Mouse (Mus musculus) liver, embryonic 12.5 days (tissue): ENCODE results near the gene Hebp1. TPM values are rescaled to one million over a fixed set of nuclear protein-coding genes. Genes with fewer than 3 reads are reported as not detected.

Experiments used
- ATAC-seq: fragments of 200-750 bp; cut with Nextera tagmentation; 2 replicates; pipeline ENCODE4 v1.8.0; 2017; ENCODE audit warnings: moderate number of reproducible peaks, mild to moderate bottlenecking, moderate library complexity
- H3K27ac ChIP-seq: fragments of 300-500 bp; sonication (generic); 2 replicates; pipeline ENCODE4 v1.5.1; 2016; ENCODE audit warnings: mild to moderate bottlenecking
- H3K27me3 ChIP-seq: fragments of 300-500 bp; sonication (generic); replicated peaks from 2 replicates; pipeline ENCODE4 v1.6.1; 2016; ENCODE audit warnings: mild to moderate bottlenecking, moderate library complexity
- H3K36me3 ChIP-seq: fragments of 300-500 bp; sonication (generic); 2 replicates; pipeline ENCODE4 v1.6.1; 2016; ENCODE audit warnings: mild to moderate bottlenecking, moderate library complexity
- H3K4me1 ChIP-seq: fragments of 300-500 bp; sonication (generic); 2 replicates; pipeline ENCODE4 v1.6.1; 2016
- H3K4me2 ChIP-seq: fragments of 300-500 bp; sonication (generic); 2 replicates; pipeline ENCODE4 v1.6.1; 2016; ENCODE audit warnings: mild to moderate bottlenecking, moderate library complexity
- H3K4me3 ChIP-seq: fragments of 300-500 bp; sonication (generic); 2 replicates; pipeline ENCODE4 v1.5.1; 2016; ENCODE audit warnings: mild to moderate bottlenecking, moderate library complexity
- H3K9ac ChIP-seq: fragments of 300-500 bp; sonication (generic); 2 replicates; pipeline ENCODE4 v1.6.1; 2016; ENCODE audit warnings: mild to moderate bottlenecking, moderate library complexity
- H3K9me3 ChIP-seq: fragments of 300-500 bp; sonication (generic); replicated peaks from 2 replicates; pipeline ENCODE4 v1.6.1; 2016; ENCODE audit warnings: mild to moderate bottlenecking, moderate library complexity
- WGBS: fragments of 180-500 bp; shearing (Covaris S2); methylation state at CpG from one replicate; pipeline ENCODE4 v1.1.7; 2016; ENCODE audit not compliant: insufficient replicate concordance; 5-methylcytosine and 5-hydroxymethylcytosine counted together
- polyA plus RNA-seq: library from polyadenylated mRNA; unstranded; fragments of >200 nt; fragmentation: Nextera tagmentation; extraction: Ambion mirVana; gene quantifications from 2 replicates; pipeline ENCODE4 v1.2.1, GENCODE M21; 2016

Gene Hebp1
- polyA plus RNA-seq, result 116 and 120 TPM in 2 replicates

- peak within 1 kb of the TSS; percentile 96 for H3K9ac ChIP-seq
- peak within 1 kb of the TSS; percentile 99 for H3K27ac ChIP-seq
- H3K4me2 ChIP-seq, result peak within 1 kb of the TSS; percentile 70
- no peaks in the 10 kb centered on the region for H3K27me3 ChIP-seq
- ATAC-seq, result peak; percentile 77
- H3K36me3 ChIP-seq, result peaks cover 43% of the 10 kb centered on the region
- under 1% methylated on average over 52 of the region's 52 CpGs for WGBS
- peak within 1 kb of the TSS; percentile 87 for H3K4me3 ChIP-seq
- peaks cover 77% of the 10 kb centered on the region for H3K4me1 ChIP-seq
- no peaks in the 10 kb centered on the region for H3K9me3 ChIP-seq
Measured at GRCm38 (mm10) chr6:135197921-135198532, at the start of gene Hebp1, which contains the start of gene Fam234b. Gene Hebp1, minus strand, starts transcription at chr6:135198022. Gene Fam234b, plus strand, starts transcription at chr6:135197977.

- Histone ChIP-seq H3K4me3 (no peak overlapping the region), H3K27ac (no peak overlapping the region), H3K27me3 (peaks cover 36% of the 10 kb centered on the region), H3K9ac (no peak overlapping the region), H3K36me3 (no peaks in the 10 kb centered on the region), H3K4me1 (peaks cover 18% of the 10 kb centered on the region), H3K9me3 (no peaks in the 10 kb centered on the region), H3K4me2 (no peak overlapping the region)
- WGBS, result 69% methylated on average over 8 of the region's 8 CpGs
- ATAC-seq, result no peak
Measured at GRCm38 (mm10) chr6:135245586-135245985, 47.8 kb upstream of the Hebp1 start.

- H3K9me3 ChIP-seq, result no peaks in the 10 kb centered on the region
- 83% methylated on average over 8 of the region's 8 CpGs for WGBS
- H3K36me3 ChIP-seq, result peaks cover 27% of the 10 kb centered on the region
- H3K27ac ChIP-seq, result no peak overlapping the region
- no peak for ATAC-seq
- no peak overlapping the region for H3K9ac ChIP-seq
- H3K4me3 ChIP-seq, result no peak overlapping the region
- H3K4me1 ChIP-seq, result peaks cover 20% of the 10 kb centered on the region
- peaks cover 12% of the 10 kb centered on the region for H3K27me3 ChIP-seq
- H3K4me2 ChIP-seq, result no peak overlapping the region
Measured at GRCm38 (mm10) chr6:135240361-135240760, 42.5 kb upstream of the Hebp1 start.

GRCm38 (mm10) chr6:135238211-135238610, 40.4 kb upstream of the Hebp1 start:
- 54% methylated on average over 4 of the region's 4 CpGs for WGBS
- ATAC-seq, result no peak
- H3K36me3 ChIP-seq, result peaks cover 48% of the 10 kb centered on the region

GRCm38 (mm10) chr6:135237326-135237725, 39.5 kb upstream of the Hebp1 start:
- Histone ChIP-seq H3K4me3 (no peak overlapping the region), H3K9me3 (no peaks in the 10 kb centered on the region), H3K27me3 (no peaks in the 10 kb centered on the region), H3K36me3 (peaks cover 57% of the 10 kb centered on the region), H3K9ac (no peak overlapping the region), H3K27ac (no peak overlapping the region), H3K4me2 (no peak overlapping the region), H3K4me1 (peaks cover 19% of the 10 kb centered on the region)
- 0 out of 2 replicates have a peak, but pooled peaks have one; percentile 17 for ATAC-seq
- WGBS, result 38% methylated on average over 14 of the region's 14 CpGs

More at GRCm38 (mm10) chr6:135238211-135238610, 40.4 kb upstream of the Hebp1 start:
- Histone ChIP-seq H3K4me3 (no peak overlapping the region), H3K4me2 (no peak overlapping the region), H3K9ac (no peak overlapping the region), H3K27me3 (no peaks in the 10 kb centered on the region), H3K9me3 (no peaks in the 10 kb centered on the region), H3K27ac (no peak overlapping the region), H3K4me1 (peaks cover 20% of the 10 kb centered on the region)

- no peaks in the 10 kb centered on the region for H3K27me3 ChIP-seq
- H3K36me3 ChIP-seq, result peaks cover 65% of the 10 kb centered on the region
- ATAC-seq, result no peak
- WGBS, result 71% methylated on average over 3 of the region's 3 CpGs
- H3K4me2 ChIP-seq, result no peak overlapping the region
- H3K4me3 ChIP-seq, result no peak overlapping the region
- no peak overlapping the region for H3K27ac ChIP-seq
- H3K4me1 ChIP-seq, result peaks cover 12% of the 10 kb centered on the region
- H3K9me3 ChIP-seq, result no peaks in the 10 kb centered on the region
- no peak overlapping the region for H3K9ac ChIP-seq
Measured at GRCm38 (mm10) chr6:135236576-135236975, 38.8 kb upstream of the Hebp1 start.

- WGBS, result 71% methylated on average over 3 of the region's 3 CpGs
- no peaks in the 10 kb centered on the region for H3K27me3 ChIP-seq
- peaks cover 72% of the 10 kb centered on the region for H3K36me3 ChIP-seq
- H3K9me3 ChIP-seq, result no peaks in the 10 kb centered on the region
- ATAC-seq, result no peak
- peaks cover 4% of the 10 kb centered on the region for H3K4me1 ChIP-seq
- H3K27ac ChIP-seq, result no peak overlapping the region
- no peak overlapping the region for H3K9ac ChIP-seq
- H3K4me3 ChIP-seq, result no peak overlapping the region
- H3K4me2 ChIP-seq, result no peak overlapping the region
Measured at GRCm38 (mm10) chr6:135235742-135236141, 37.9 kb upstream of the Hebp1 start.

- no peak overlapping the region for H3K4me3 ChIP-seq
- no peaks in the 10 kb centered on the region for H3K27me3 ChIP-seq
- H3K9me3 ChIP-seq, result no peaks in the 10 kb centered on the region
- ATAC-seq, result no peak
- H3K36me3 ChIP-seq, result peaks cover 99% of the 10 kb centered on the region
- 77% methylated on average over 12 of the region's 12 CpGs for WGBS
- H3K9ac ChIP-seq, result no peak overlapping the region
- no peak overlapping the region for H3K27ac ChIP-seq
- no peak overlapping the region for H3K4me2 ChIP-seq
- peaks cover 21% of the 10 kb centered on the region for H3K4me1 ChIP-seq
Measured at GRCm38 (mm10) chr6:135232443-135233182, 34.8 kb upstream of the Hebp1 start.

- no peak for ATAC-seq
- WGBS, result 85% methylated on average over 6 of the region's 6 CpGs
- Histone ChIP-seq H3K4me1 (peaks cover 21% of the 10 kb centered on the region), H3K9ac (no peak overlapping the region), H3K27me3 (no peaks in the 10 kb centered on the region), H3K4me2 (no peak overlapping the region), H3K9me3 (no peaks in the 10 kb centered on the region), H3K27ac (no peak overlapping the region), H3K4me3 (no peak overlapping the region), H3K36me3 (peaks cover 97% of the 10 kb centered on the region)
Measured at GRCm38 (mm10) chr6:135230586-135230985, 32.8 kb upstream of the Hebp1 start.

- H3K4me3 ChIP-seq, result no peak overlapping the region
- H3K27ac ChIP-seq, result no peak overlapping the region
- 40% methylated on average over 10 of the region's 10 CpGs for WGBS
- no peaks in the 10 kb centered on the region for H3K27me3 ChIP-seq
- no peak overlapping the region for H3K4me2 ChIP-seq
- peak; percentile 40 for ATAC-seq
- peaks cover 24% of the 10 kb centered on the region for H3K4me1 ChIP-seq
- H3K9me3 ChIP-seq, result no peaks in the 10 kb centered on the region
- no peak overlapping the region for H3K9ac ChIP-seq
- H3K36me3 ChIP-seq, result peaks cover 97% of the 10 kb centered on the region
Measured at GRCm38 (mm10) chr6:135228465-135228941, 30.7 kb upstream of the Hebp1 start.

- Histone ChIP-seq H3K36me3 (peaks cover 97% of the 10 kb centered on the region), H3K27me3 (no peaks in the 10 kb centered on the region), H3K27ac (no peak overlapping the region), H3K4me1 (peaks cover 15% of the 10 kb centered on the region), H3K9ac (no peak overlapping the region), H3K9me3 (no peaks in the 10 kb centered on the region), H3K4me3 (no peak overlapping the region), H3K4me2 (no peak overlapping the region)
- WGBS, result 64% methylated on average over 6 of the region's 6 CpGs
- ATAC-seq, result no peak
Measured at GRCm38 (mm10) chr6:135223786-135224416, 26.1 kb upstream of the Hebp1 start.

GRCm38 (mm10) chr6:135219916-135220315, 22.1 kb upstream of the Hebp1 start:
- Histone ChIP-seq H3K4me3 (no peak overlapping the region), H3K9ac (no peak overlapping the region), H3K4me2 (no peak overlapping the region), H3K27ac (no peak overlapping the region), H3K9me3 (no peaks in the 10 kb centered on the region), H3K27me3 (no peaks in the 10 kb centered on the region), H3K36me3 (peaks cover 99% of the 10 kb centered on the region), H3K4me1 (peaks cover 8% of the 10 kb centered on the region)
- 81% methylated on average over 5 of the region's 5 CpGs for WGBS
- no peak for ATAC-seq
